Mouse (Mus musculus) layer of hippocampus, adult 2 months (tissue): ENCODE measurements at regions not wholly inside any gene's neighbourhood (a gene's known extent, or its start where the extent isn't known, plus 50 kb on each side); places are given as distances from the start of the nearest gene placed in this dataset.

Experiments used
- DNase-seq, 2 experiments: peaks; one replicate each; pipeline ENCODE4 v3.0.0; 2022; ENCODE audit warnings: low spot score in 2 of 2
- H3K27ac ChIP-seq: fragments of 200-600 bp; 2 replicates; pipeline ENCODE4 v1.8.1; 2022
- H3K4me3 ChIP-seq: fragments of 200-600 bp; 2 replicates; pipeline ENCODE4 v1.8.1; 2022; ENCODE audit warnings: mild to moderate bottlenecking
- CTCF ChIP-seq: fragments of 200-600 bp; conservative IDR thresholded peaks from 2 replicates; pipeline ENCODE4 v1.8.1; 2022; ENCODE audit warnings: antibody characterized with exemption, mild to moderate bottlenecking, moderate library complexity

GRCm38 (mm10) chr1:184304204-184304603 is 270.1 kb upstream of the 1700056E22Rik start:
- H3K27ac ChIP-seq = no peak overlapping the region
- DNase-seq = no peak
- no peak for TF ChIP-seq CTCF
- H3K4me3 ChIP-seq = no peak overlapping the region

DNA sequence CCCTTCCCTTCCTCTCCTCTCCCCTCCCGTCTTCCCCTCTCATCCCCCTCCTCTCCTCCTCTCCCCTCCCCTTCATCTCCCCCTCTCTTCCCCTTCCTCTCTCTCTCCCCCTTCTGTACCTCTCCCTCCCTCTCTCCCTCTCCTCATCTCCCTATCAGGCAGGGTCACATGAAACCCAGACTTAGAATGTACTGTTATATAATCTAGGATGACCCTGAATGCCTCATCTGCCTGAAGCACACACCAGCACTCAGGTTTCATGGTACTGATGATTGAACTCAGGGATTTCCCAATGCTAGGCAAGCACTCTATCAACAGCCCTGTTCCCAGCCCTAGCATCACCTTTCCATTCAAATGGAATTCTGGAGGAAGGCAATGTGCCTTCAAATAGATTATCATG is 264.6 kb upstream of the 1700056E22Rik start:
- H3K27ac ChIP-seq = no peak overlapping the region
- DNase-seq = no peak
- no peak for TF ChIP-seq CTCF
- no peak overlapping the region for H3K4me3 ChIP-seq

- Histone ChIP-seq H3K27ac (no peak overlapping the region), H3K4me3 (no peak overlapping the region)
- DNase-seq = no peak
- no peak for TF ChIP-seq CTCF
These were observed 263.1 kb upstream of the 1700056E22Rik start for GRCm38 (mm10) chr1:184297001-184297740.

GRCm38 (mm10) chr1:184291129-184291528 is 257.0 kb upstream of the 1700056E22Rik start:
- no peak for TF ChIP-seq CTCF
- no peak for DNase-seq
- H3K27ac ChIP-seq = no peak overlapping the region
- H3K4me3 ChIP-seq = no peak overlapping the region

DNA sequence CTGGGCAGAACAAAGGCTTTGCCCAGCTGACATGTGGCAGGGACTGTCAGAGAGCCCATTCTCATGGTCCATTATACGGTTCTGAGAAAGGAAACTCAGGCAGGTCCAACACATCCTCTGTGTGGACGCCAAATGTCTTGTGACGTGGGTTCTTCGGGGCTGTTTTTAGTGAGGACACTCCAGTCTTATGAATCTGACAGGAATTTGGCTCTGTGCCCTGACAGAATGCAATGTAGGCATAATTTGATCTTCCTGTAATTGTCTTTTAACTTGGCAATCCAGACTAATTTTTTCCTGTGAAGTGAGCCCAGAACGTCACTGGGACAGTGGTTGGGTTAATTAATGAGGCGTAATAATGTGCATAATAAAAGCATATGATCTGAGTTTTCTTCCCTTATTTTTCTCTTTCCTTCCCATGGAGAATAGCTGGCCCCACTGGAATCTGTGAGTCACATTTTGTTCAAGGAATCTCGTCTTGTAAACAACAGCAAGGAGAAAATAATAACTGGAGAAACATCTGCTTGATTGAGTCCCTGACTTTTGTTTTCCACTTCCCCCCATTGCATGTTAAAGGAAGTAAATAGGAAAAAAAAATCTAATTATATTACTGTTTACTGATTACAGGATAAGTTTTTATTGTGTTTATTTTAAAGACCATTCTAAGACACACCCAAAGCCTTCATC is 255.8 kb upstream of the 1700056E22Rik start:
- Histone ChIP-seq H3K27ac (no peak overlapping the region), H3K4me3 (no peak overlapping the region)
- DNase-seq = peak in 1 of 2 experiments; percentile 3
- TF ChIP-seq CTCF = no peak

- no peak for DNase-seq
- H3K4me3 ChIP-seq = no peak overlapping the region
- TF ChIP-seq CTCF = no peak
- H3K27ac ChIP-seq = no peak overlapping the region
These were observed 247.7 kb upstream of the 1700056E22Rik start for GRCm38 (mm10) chr1:184281768-184282167.

- no peak for DNase-seq
- TF ChIP-seq CTCF = no peak
- H3K27ac ChIP-seq = no peak overlapping the region
- no peak overlapping the region for H3K4me3 ChIP-seq
These were observed 245.2 kb upstream of the 1700056E22Rik start for GRCm38 (mm10) chr1:184279263-184279662.

DNA sequence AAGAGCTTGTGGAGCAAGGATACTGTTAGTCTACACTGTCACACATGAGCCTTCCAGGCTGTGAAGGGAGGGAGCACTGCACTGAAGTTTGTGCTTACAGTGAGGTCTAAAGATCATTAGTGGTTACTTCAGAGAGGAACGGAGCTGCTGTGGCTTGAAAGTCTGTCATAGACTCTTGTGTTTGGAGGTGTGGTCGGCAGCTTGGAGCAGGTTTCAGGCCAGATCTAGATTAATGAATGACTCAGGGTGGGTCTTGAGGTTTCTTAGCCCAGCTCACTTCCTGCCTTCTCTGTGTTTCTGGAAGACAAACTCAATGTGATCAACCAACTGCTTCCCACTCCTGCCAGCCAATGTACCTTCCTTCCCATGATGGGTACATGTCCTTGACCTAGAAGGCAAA is 242.9 kb upstream of the 1700056E22Rik start:
- TF ChIP-seq CTCF = no peak
- no peak for DNase-seq
- Histone ChIP-seq H3K4me3 (no peak overlapping the region), H3K27ac (no peak overlapping the region)

GRCm38 (mm10) chr1:184275877-184276276 is 241.8 kb upstream of the 1700056E22Rik start:
- no peak for DNase-seq
- Histone ChIP-seq H3K4me3 (no peak overlapping the region), H3K27ac (no peak overlapping the region)
- TF ChIP-seq CTCF = no peak

GRCm38 (mm10) chr1:184275396-184275795 is 241.3 kb upstream of the 1700056E22Rik start:
- no peak overlapping the region for H3K27ac ChIP-seq
- no peak for DNase-seq
- H3K4me3 ChIP-seq = no peak overlapping the region
- no peak for TF ChIP-seq CTCF

GRCm38 (mm10) chr1:184274704-184275103 is 240.6 kb upstream of the 1700056E22Rik start:
- no peak for DNase-seq
- no peak for TF ChIP-seq CTCF
- H3K27ac ChIP-seq = no peak overlapping the region
- no peak overlapping the region for H3K4me3 ChIP-seq

- Histone ChIP-seq H3K27ac (no peak overlapping the region), H3K4me3 (no peak overlapping the region)
- peak; percentile 41 for TF ChIP-seq CTCF
- no peak for DNase-seq
These were observed 239.6 kb upstream of the 1700056E22Rik start for GRCm38 (mm10) chr1:184273722-184274121.

DNA sequence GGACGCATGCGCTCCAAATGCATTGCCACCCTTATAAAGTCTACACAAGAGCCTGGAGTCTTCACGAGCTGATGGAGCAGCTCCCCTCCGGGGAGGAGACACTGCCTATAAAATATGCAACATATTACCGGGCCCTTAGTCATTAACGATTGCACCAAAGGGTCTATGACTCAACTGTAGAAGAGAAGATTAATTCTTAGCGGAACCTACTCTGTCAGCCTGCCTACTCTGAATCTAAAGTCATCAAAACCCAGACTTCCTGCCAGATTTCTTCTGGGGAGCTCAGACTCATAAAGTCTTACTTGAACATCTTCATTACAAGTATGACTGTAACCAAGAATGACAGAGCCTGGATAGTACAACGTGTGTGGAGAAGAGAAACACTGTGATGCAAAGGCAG is 237.2 kb upstream of the 1700056E22Rik start:
- no peak for TF ChIP-seq CTCF
- DNase-seq = peak in 1 of 2 experiments; percentile 13

DNA sequence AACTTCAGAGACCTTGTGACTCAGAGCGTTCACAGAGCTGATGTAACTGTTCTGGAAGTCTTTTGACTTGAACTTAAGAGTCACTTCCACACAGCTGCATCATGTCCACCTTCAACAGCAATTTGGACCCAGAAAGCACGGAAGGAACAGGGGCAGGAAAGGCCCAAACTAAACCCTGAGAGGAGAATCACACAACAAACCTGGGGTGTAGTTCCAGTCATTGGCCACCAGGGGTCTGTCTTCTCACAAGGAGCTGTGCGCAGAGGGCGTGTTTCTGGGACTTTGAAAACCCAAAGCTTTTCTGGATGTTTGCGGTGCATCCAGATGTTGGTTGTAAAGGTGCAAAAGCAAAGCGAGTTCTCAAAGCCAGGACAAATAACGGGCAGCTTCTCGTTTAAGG is 231.9 kb upstream of the 1700056E22Rik start:
- DNase-seq = peak; percentile 48 to 66

More for the DNA sequence above, 237.2 kb upstream of the 1700056E22Rik start:
- no peak overlapping the region for H3K27ac ChIP-seq
- H3K4me3 ChIP-seq = no peak overlapping the region

More for the DNA sequence above, 231.9 kb upstream of the 1700056E22Rik start:
- peak; percentile 100 for TF ChIP-seq CTCF
- no peak overlapping the region for H3K27ac ChIP-seq
- H3K4me3 ChIP-seq = no peak overlapping the region
